ENCODE assay signal across 34 mouse cellular contexts in the genomic region with DNA sequence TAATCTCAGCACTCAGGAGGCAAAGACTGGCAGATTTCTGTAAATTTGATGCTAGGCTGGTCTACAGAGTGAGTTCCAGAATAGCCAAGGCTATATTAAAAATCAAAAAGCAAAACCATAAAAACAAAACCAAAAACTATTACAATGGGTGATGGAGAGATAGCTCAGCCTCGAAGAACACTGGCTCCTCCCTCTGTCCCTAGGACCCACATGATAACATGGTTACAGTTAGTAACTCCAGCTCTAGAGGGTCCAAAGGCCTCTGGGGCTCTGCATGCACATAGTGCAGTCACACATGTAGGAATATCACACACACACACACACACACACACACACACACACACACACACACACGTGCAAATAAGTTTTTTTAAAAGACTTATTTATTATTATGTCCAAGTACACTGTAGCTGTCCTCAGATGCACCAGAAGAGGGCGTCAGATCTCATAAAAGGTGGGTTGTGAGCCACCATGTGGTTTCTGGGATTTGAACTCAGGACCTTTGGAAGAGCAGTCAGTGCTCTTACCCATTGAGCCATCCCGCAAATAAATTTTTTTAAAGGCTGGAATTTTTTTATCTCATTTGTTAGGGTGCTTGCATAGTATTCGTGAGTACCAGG. TPM values are rescaled to one million over a fixed set of nuclear protein-coding genes. Genes with fewer than 3 reads are reported as not detected.
DNase-seq lines count a peak whose midpoint lies in the region; ATAC-seq and TF ChIP-seq lines count a peak whose summit lies in the region.
"Had no signal": no experiment of that assay in that cellular context is flagged by ENCODE, and none has a peak within 500 bp of the region (broad histone marks: within the 10 kb centered on the region; RNA-seq: fewer than 3 reads in every experiment).

No protein-coding gene starts in this region.

- H3K27ac ChIP-seq in kidney, postnatal 0 days = no peak overlapping the region
- peak overlapping the region; percentile 51; the same call in 1 of the 2 replicates for H3K27ac ChIP-seq in ES-Bruce4 (ENCODE audit: insufficient read depth, low read length)
- H3K27ac ChIP-seq: heart, embryonic 15.5 days; hindbrain, embryonic 13.5 days; limb, embryonic 15.5 days; liver, embryonic 15.5 days; midbrain, embryonic 13.5 days; neural tube, embryonic 13.5 days had no signal

- 78% methylated on average over 5 of the region's 5 CpGs for WGBS in kidney, postnatal 0 days

- no peak overlapping the region for H3K4me2 ChIP-seq in kidney, postnatal 0 days (ENCODE audit: low read length)
- H3K4me2 ChIP-seq: hindbrain, embryonic 13.5 days; limb, embryonic 15.5 days; midbrain, embryonic 13.5 days had no signal

- H3K9ac ChIP-seq in kidney, postnatal 0 days (ENCODE audit: low read depth, low read length) = no peak overlapping the region
- H3K9ac ChIP-seq in ES-Bruce4 (ENCODE audit: low read depth, poor library complexity, severe bottlenecking) = no peak overlapping the region
- H3K9ac ChIP-seq: heart, embryonic 15.5 days; hindbrain, embryonic 13.5 days; limb, embryonic 15.5 days; liver, embryonic 15.5 days; midbrain, embryonic 13.5 days; neural tube, embryonic 13.5 days had no signal

- peak; percentile 39; the same call in 1 of the 2 replicates for TF ChIP-seq CTCF in kidney, postnatal 0 days (IDR thresholded peaks at IDR 0.05; ENCODE audit: low read depth)
- no peak for TF ChIP-seq CTCF in ES-Bruce4 (IDR thresholded peaks at IDR 0.05; ENCODE audit: low read depth, low read length)

- no peaks in the 10 kb centered on the region for H3K36me3 ChIP-seq in kidney, postnatal 0 days (ENCODE audit: insufficient read depth, low read length)
- H3K36me3 ChIP-seq in ES-Bruce4 (ENCODE audit: control insufficient read depth, insufficient read depth, low read length, poor library complexity, severe bottlenecking) = no peaks in the 10 kb centered on the region
- H3K36me3 ChIP-seq: G1E; heart, embryonic 15.5 days; hindbrain, embryonic 13.5 days; limb, embryonic 15.5 days; liver, embryonic 15.5 days; midbrain, embryonic 13.5 days; neural tube, embryonic 13.5 days had no signal

- no peak overlapping the region for H3K4me3 ChIP-seq in kidney, postnatal 0 days (replicated peaks; ENCODE audit: low read depth, low read length)
- no peak overlapping the region for H3K4me3 ChIP-seq in ES-Bruce4 (ENCODE audit: low read depth, low read length)
- H3K4me3 ChIP-seq: hindbrain, embryonic 13.5 days; limb, embryonic 15.5 days; liver, embryonic 15.5 days; midbrain, embryonic 13.5 days; myocyte; neural tube, embryonic 13.5 days had no signal

- peaks cover 5% of the 10 kb centered on the region; the same call in 1 of the 2 replicates for H3K4me1 ChIP-seq in kidney, postnatal 0 days (replicated peaks; ENCODE audit: insufficient read depth, low read length)
- H3K4me1 ChIP-seq in ES-Bruce4 (ENCODE audit: control insufficient read depth, insufficient read depth, low read length) = peaks cover 4% of the 10 kb centered on the region

- DNase-seq in kidney, postnatal 0 days (ENCODE audit: low spot score) = no peak
- no peak for DNase-seq in kidney, postnatal 25 days
- DNase-seq in 416B (ENCODE audit: low read depth) (peak; percentile 52), ZHBTc4 (ENCODE audit: low read depth, low spot score) (peak; percentile 67)
- no peak for DNase-seq in ovary, adult 18-20 months (ENCODE audit: low spot score)
- DNase-seq in adrenal gland, postnatal 25 days = no peak
- DNase-seq: adrenal gland, adult 2 months; cerebellum, adult 11-12 months; cerebellum, postnatal 10 days; heart, postnatal 36 days; kidney, adult 9 months; layer of hippocampus, adult 9-11 months; left cerebral cortex, postnatal 4 days; right cerebral cortex, adult 18-20 months; right cerebral cortex, postnatal 4 days had no signal

- no peak for TF ChIP-seq POLR2A in ES-Bruce4 (IDR thresholded peaks at IDR 0.05; ENCODE audit: insufficient read depth, low read length)

- no peak for TF ChIP-seq EP300 in ES-Bruce4 (IDR thresholded peaks at IDR 0.05; ENCODE audit: insufficient read depth, low read depth, low read length)

- H3K27me3 ChIP-seq in kidney, postnatal 0 days (ENCODE audit: insufficient read depth, low read length) = no peaks in the 10 kb centered on the region
- no peaks in the 10 kb centered on the region for H3K27me3 ChIP-seq in ES-Bruce4 (ENCODE audit: control insufficient read depth, insufficient read depth, low read length, poor library complexity, severe bottlenecking)
- H3K27me3 ChIP-seq: heart, embryonic 15.5 days; hindbrain, embryonic 13.5 days; limb, embryonic 15.5 days; liver, embryonic 15.5 days; midbrain, embryonic 13.5 days; neural tube, embryonic 13.5 days had no signal

- no peaks in the 10 kb centered on the region for H3K9me3 ChIP-seq in kidney, postnatal 0 days (replicated peaks; ENCODE audit: low read length)
- H3K9me3 ChIP-seq in ES-Bruce4 (replicated peaks; ENCODE audit: control insufficient read depth, insufficient read depth, low read length, poor library complexity, severe bottlenecking) = no peaks in the 10 kb centered on the region
- H3K9me3 ChIP-seq: G1E; heart, embryonic 15.5 days; hindbrain, embryonic 13.5 days; limb, embryonic 15.5 days; liver, embryonic 15.5 days; midbrain, embryonic 13.5 days; neural tube, embryonic 13.5 days had no signal

- no peak; the same call in 1 of the 2 replicates for ATAC-seq in kidney, postnatal 0 days (replicated peaks; ENCODE audit: low FRiP score, low read depth)
- ATAC-seq in activated CD4-positive, CD25-positive, alpha-beta regulatory T cell, adult 4 months = no peak
- ATAC-seq: inflammation-experienced regulatory T-cells, adult 6 months; midbrain, embryonic 13.5 days had no signal

RNA-seq across cellular contexts. Expression of a gene that starts 13.6 kb away (rescaled TPM):
- 17.4 and 18.2 TPM in 2 replicates for polyA plus RNA-seq in kidney, postnatal 0 days (2015; fragmentation: Nextera tagmentation; extraction: Ambion mirVana)
- polyA plus RNA-seq in ES-Bruce4 (2011; ENCODE audit: insufficient read depth, insufficient read length, low read depth, missing spikeins) = 40.8 and 48.6 TPM in 2 replicates
- polyA plus RNA-seq in activated CD4-positive, CD25-positive, alpha-beta regulatory T cell, adult 4 months (2017; shearing (Covaris generic)) = 10 to 100 TPM; 11.2 TPM
- total RNA-seq in adrenal gland, postnatal 25 days (2021) = 30.2 and 31.2 TPM in 2 replicates

RNA-seq across cellular contexts. Expression of a gene that starts 40.5 kb away (rescaled TPM):
- 116 and 126 TPM in 2 replicates for polyA plus RNA-seq in kidney, postnatal 0 days (2015; fragmentation: Nextera tagmentation; extraction: Ambion mirVana)
- polyA plus RNA-seq in ES-Bruce4 (2011; ENCODE audit: insufficient read depth, insufficient read length, low read depth, missing spikeins) = 102 and 105 TPM in 2 replicates
- polyA plus RNA-seq in activated CD4-positive, CD25-positive, alpha-beta regulatory T cell, adult 4 months (2017; shearing (Covaris generic)) = 10 to 100 TPM; 36.6 to 37.2 TPM
- total RNA-seq in adrenal gland, postnatal 25 days (2021) = 570 and 647 TPM in 2 replicates

RNA-seq across cellular contexts. Expression of a gene that starts 44.5 kb away (rescaled TPM):
- polyA plus RNA-seq in kidney, postnatal 0 days (2015; fragmentation: Nextera tagmentation; extraction: Ambion mirVana) = 52.9 and 55.6 TPM in 2 replicates
- not detected in 2 replicates for polyA plus RNA-seq in ES-Bruce4 (2011; ENCODE audit: insufficient read depth, insufficient read length, low read depth, missing spikeins)
- not detected for polyA plus RNA-seq in activated CD4-positive, CD25-positive, alpha-beta regulatory T cell, adult 4 months (2017; shearing (Covaris generic))
- total RNA-seq in adrenal gland, postnatal 25 days (2021) = not detected in 2 replicates
- total RNA-seq: adrenal gland, adult 2 months; G1E; gastrocnemius, adult 18-20 months; gastrocnemius, postnatal 4 days; heart, postnatal 36 days; left cerebral cortex, adult 8-10 months; left cerebral cortex, postnatal 4 days had no signal
- polyA plus RNA-seq: adrenal gland, adult 2 months; C2C12; cortical plate, adult 2 months; embryonic facial prominence, embryonic 11.5 days; forebrain, embryonic 11.5 days; G1E; heart, embryonic 15.5 days; hindbrain, embryonic 13.5 days; limb, embryonic 15.5 days; midbrain, embryonic 13.5 days; myocyte; neural tube, embryonic 13.5 days; urinary bladder, adult 2 months had no signal

RNA-seq across cellular contexts. Expression of a gene that starts 53.2 kb away (rescaled TPM):
- polyA plus RNA-seq in kidney, postnatal 0 days (2015; fragmentation: Nextera tagmentation; extraction: Ambion mirVana) = 79.3 and 80.7 TPM in 2 replicates
- 130 and 156 TPM in 2 replicates for polyA plus RNA-seq in ES-Bruce4 (2011; ENCODE audit: insufficient read depth, insufficient read length, low read depth, missing spikeins)
- polyA plus RNA-seq in activated CD4-positive, CD25-positive, alpha-beta regulatory T cell, adult 4 months (2017; shearing (Covaris generic)) = 10 to 100 TPM; 67.9 to 87.2 TPM
- 44.8 and 45.7 TPM in 2 replicates for total RNA-seq in adrenal gland, postnatal 25 days (2021)

RNA-seq across cellular contexts. Expression of a gene that starts 53.4 kb away (rescaled TPM):
- 32.3 and 33.1 TPM in 2 replicates for polyA plus RNA-seq in kidney, postnatal 0 days (2015; fragmentation: Nextera tagmentation; extraction: Ambion mirVana)
- 20.0 and 21.4 TPM in 2 replicates for polyA plus RNA-seq in ES-Bruce4 (2011; ENCODE audit: insufficient read depth, insufficient read length, low read depth, missing spikeins)
- 10 to 100 TPM; 10.8 to 11.4 TPM for polyA plus RNA-seq in activated CD4-positive, CD25-positive, alpha-beta regulatory T cell, adult 4 months (2017; shearing (Covaris generic))
- 47.9 and 48.6 TPM in 2 replicates for total RNA-seq in adrenal gland, postnatal 25 days (2021)

Comparison
In these comparisons a context has a peak if more than half of its experiments do, and no peak if none do; other contexts are left out.
1. DNase-seq: peak in 416B (single experiment) and ZHBTc4 (single experiment); none in kidney, postnatal 0 days (single experiment), kidney, postnatal 25 days (0 of 2), ovary, adult 18-20 months (single experiment) and adrenal gland, postnatal 25 days (single experiment).
2. RNA of a gene that starts 44.5 kb away (polyA plus RNA-seq): 52.9 to 55.6 TPM in kidney, postnatal 0 days; not detected in activated CD4-positive, CD25-positive, alpha-beta regulatory T cell, adult 4 months and not detected in ES-Bruce4; every median in the first group is over 10 times any median in the second.